Mouse (Mus musculus) layer of hippocampus, postnatal 14 days (tissue): ENCODE results near the gene Maneal. TPM values are rescaled to one million over a fixed set of nuclear protein-coding genes. Genes with fewer than 3 reads are reported as not detected.
A peak's percentile ranks its signal among the peaks of the same experiment; 100 is the strongest.

Experiments
- DNase-seq, 2 experiments: peaks; one replicate each; pipeline ENCODE4 v3.0.0; 2021 to 2022; ENCODE audit warnings: low spot score in 2 of 2, mixed read lengths in 1 of 2
- long read RNA-seq, 2 experiments: library from polyadenylated mRNA; stranded (forward); transcript quantifications; one replicate each; pipeline ENCODE4 v2.0.0; 2021
- total RNA-seq, 2 experiments: library from RNA; stranded (reverse); gene quantifications; 2 replicates each; pipeline ENCODE4 v1.2.3; 2021

Gene Maneal
- total RNA-seq, result 10 to 100 TPM; 44.3 to 46.1 TPM
- long read RNA-seq, experiment 1, transcript Maneal-201 (4 exons, 2,727 nt), result major isoform, 62 of 69 reads
- long read RNA-seq, experiment 1, partial matches to known transcripts, result 1 of 69 reads
- long read RNA-seq, experiment 1, other reads (novel, unspliced or antisense), result 6 of 69 reads
- long read RNA-seq, experiment 2, transcript Maneal-201 (4 exons, 2,727 nt), result major isoform, 52 of 59 reads
- long read RNA-seq, experiment 2, partial matches to known transcripts, result 4 of 59 reads
- long read RNA-seq, experiment 2, other reads (novel, unspliced or antisense), result 3 of 59 reads

DNA sequence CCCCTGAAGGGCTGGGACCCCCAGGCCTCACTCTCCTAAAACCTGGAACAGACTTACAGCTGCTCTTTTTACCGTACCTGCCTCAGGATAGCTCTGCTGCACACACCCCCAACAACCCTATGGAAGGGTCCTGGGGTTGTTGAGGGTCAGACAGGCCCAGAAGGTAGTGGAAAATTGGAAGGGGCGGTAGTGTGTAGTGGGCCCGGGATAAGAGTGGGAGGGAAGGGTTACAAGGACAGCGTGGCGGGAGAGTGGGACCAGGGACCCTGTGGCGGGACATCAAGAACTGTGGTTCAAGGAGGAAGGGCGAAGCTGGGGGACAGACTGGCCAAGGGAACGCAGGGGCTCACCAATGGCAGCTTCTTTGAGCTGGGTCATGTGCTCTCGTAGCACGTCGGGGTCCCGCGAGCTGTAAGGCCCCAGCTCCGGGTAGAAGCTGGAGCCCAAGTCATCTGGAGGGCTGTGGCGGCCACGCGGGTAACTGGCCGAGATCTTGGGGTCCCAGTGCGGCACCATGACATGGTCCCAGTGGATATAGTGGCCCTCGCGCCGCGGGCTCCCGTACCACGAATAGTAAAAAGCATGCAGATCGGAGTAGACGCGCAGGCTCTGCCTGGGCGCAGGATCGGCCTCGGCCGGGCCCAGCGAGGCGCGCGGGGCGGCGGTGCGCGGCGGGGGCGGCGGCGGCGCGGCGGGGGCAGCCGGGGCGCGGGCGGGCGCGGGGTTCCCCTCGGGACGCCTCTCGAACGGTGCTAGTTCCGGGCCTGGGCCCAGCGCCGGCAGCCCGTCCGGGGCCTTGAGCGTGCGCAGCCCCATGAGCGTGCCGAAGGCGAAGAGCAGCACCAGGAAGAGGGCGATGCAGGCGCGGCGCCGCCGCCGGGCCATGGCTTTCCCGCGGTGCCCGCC lies at the start of gene Maneal:
Maneal (minus strand) TSS at position 889 of the 906 bp plus-strand sequence.
- DNase-seq, result no peak

DNA sequence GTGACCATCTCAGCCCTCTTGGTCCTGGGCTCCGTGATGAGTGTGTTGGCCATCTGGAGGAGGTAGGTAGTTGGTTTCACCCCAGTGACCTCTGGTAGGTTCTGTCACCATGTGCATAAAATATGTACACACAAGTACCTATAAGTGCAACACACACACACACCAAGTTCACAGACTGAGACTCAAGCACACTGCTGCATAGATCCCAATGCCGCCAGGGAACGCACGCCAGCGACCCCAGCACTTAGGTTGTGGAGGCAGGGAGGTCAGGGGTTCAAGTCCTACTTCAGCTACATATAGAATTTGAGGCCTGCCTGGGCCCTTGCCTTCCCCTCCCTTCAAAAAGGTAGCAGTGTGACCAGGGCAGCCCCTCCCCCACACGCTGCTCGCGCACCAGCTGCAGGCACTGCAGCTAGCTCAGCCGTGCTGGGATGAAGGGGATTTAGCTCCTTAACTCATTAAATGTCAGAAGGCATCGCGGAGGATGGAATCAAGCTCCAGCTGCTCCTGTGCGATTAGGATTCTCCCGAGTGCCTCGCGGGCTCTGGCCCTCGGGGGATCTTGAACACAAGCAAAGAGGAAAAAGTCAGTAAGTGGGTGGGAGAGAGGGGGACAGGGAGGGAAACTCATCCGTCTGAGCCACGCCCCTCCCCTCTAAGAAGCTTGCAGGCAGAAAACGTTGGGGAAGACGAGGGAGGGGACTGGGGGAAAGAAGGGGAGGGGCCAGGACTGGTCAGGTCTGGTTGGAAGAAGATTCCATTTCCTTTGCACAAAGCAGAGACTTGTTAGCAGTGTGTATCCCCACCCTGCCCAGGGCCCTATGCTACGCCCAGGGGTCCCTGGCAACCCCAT lies 44.2 kb upstream of the Maneal start:
- DNase-seq, result no peak

DNA sequence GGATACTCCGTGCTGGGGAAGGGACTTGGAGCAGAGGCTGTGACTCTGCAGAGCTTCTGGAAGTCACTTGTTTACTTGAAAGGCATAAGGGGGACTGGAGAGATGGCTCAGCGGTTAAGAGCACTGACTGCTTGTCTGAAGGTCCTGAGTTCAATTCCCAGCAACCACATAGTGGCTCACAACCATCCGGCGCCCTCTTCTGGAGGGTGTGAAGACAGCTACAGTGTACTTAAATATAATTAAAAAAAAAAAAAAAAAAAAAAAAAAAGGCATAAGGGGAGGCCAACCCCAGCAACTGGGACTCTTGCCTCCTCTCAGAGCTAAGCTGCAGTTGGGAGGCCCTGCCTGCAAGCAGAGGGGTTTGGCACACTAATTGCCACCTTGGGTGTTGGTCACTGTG lies 43.4 kb upstream of the Maneal start:
- no peak for DNase-seq

DNA sequence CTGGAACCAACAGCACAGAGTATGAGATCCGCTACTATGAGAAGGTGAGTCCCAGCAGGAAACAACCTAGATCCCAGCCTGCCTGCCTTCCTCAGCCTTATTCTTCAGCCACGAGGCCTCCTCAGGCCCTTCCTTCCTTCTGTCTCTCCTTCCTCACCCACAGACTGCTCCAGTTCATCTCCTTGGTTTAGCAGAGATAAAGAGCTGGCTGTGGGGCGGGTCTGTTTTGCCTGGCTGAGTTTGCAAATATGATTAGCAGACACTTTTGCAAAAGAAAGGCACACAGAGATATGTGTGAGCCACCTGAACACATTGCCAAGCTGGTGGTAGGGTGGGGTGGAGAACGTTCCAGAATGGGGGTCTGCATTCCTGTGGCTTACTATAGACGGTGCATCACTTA lies 37.9 kb upstream of the Maneal start:
- DNase-seq, result no peak

DNA sequence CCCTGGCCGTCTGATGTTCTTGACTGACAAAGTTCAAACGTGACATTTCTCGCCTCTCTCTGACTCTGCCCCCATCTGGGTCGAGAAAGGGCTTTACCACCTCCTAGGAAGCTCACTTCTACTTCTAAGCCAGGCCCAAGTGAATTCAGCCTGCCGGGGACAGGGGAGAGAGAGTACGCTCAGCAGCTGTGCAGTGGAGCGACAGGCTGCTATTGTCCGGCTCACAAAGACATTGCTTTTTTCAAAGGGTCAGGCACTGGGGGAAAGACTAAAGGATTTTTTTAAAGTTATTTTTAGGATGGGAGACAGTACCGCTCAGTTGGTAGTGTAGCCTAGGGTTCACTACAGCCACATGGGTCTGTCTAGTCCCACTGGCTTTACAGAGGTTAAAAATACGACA lies 36.5 kb upstream of the Maneal start:
- no peak for DNase-seq

- DNase-seq, result no peak
Observed at GRCm38 (mm10) chr4:124894508-124895428, 32.8 kb upstream of the Maneal start.

DNA sequence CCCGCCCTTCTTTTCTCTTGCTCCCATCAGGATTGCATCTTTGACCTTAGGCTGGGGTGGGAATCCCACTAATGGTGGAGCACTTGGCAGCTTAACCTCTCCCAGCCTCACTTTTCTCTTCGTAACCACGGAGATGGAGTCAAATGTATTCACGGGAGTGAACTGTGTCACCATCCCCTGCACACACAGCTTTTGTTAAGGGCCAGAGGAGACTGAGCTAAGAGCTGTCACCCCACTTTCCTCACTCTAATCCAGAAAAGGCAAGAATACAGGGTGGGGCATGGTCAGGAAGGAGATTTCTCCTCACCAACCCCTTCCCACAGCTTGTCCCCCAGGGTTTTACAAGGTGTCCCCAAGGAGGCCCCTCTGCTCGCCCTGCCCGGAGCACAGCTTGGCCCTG lies 31.8 kb upstream of the Maneal start:
- DNase-seq, result no peak

- DNase-seq, result peak in 1 of 2 experiments; percentile 57
Observed at GRCm38 (mm10) chr4:124890831-124891230, 28.9 kb upstream of the Maneal start.

GRCm38 (mm10) chr4:124889935-124890334 lies 28.0 kb upstream of the Maneal start:
- DNase-seq, result no peak

- no peak for DNase-seq
Observed at GRCm38 (mm10) chr4:124888702-124889101, 26.7 kb upstream of the Maneal start.

DNA sequence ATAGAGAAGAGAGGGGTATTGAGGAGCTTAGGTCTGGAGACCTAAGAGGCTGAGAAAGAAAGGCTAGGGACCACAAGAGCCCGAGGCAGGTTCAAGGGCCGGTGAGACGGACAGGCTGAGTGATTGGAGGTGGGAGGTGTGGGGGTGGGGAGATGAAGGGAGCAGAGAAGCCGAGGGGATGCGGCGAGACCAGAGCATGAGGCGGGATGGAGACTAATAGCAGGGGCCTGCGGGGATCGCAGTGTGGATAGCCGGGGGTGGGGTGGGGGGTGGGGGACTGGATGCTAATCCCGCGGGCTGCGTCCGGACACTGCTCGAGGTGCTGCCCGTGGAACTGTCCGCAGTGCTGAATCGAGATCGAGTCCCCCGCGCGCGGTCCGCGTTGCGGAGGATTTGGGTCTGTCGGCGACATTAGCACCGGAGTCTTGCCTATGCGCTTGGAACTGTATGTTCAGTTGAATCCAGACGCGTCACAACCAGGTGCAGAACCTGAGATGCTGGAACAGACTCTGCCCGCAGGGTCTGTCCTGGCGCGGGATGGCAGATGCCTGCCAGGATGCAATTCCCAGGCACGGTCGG lies 20.3 kb upstream of the Maneal start:
- no peak for DNase-seq

- peak; percentile 81 to 84 for DNase-seq
Observed at GRCm38 (mm10) chr4:124881341-124881908, 19.5 kb upstream of the Maneal start.

DNA sequence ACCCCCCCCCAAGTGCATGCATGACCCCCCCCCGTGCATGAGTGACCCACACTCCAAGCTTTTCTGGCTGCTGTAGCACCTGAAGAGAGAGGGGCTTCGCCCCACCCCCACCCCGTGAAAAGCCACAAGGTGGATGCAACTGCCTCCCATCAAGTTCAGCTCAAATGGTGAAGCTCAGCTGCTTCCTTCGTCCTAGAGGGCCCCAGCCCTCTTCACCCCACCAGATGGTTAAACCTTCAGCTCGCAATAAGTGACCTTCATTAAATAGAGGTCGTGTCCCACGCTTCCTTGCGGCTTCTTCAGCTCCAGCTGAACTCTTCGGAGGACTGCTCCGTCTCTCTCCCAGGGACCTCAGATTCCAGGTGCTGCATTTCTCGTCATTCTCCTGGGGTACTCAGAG lies 18.6 kb upstream of the Maneal start, which contains the start of gene Epha10:
Epha10 (plus strand) TSS at position 301 of the 400 bp plus-strand sequence.
- DNase-seq, result no peak

GRCm38 (mm10) chr4:124872719-124873118 lies 10.7 kb upstream of the Maneal start:
- DNase-seq, result no peak

- no peak for DNase-seq
Observed at GRCm38 (mm10) chr4:124860446-124860845, 1.5 kb downstream of the Maneal start.

DNA sequence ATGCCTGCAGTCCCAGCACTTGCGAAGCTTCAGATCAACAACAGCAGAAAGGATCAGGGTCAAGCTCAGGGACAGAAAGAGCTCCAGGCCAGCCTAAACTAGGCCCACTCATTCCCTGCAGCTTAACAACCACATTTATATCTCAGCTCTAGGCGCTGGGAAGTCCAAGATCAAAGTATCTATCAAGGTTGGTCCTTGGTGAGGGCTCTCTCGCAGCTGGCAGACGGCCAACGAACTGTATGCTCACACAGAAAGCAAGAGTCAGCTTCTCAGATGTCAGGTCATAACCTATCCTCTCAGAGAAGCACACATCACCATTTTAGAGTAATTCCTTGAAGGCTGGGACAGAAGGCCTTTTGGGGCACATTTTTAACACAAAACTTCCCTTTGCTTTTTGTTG lies 3.6 kb downstream of the Maneal start:
- no peak for DNase-seq

DNA sequence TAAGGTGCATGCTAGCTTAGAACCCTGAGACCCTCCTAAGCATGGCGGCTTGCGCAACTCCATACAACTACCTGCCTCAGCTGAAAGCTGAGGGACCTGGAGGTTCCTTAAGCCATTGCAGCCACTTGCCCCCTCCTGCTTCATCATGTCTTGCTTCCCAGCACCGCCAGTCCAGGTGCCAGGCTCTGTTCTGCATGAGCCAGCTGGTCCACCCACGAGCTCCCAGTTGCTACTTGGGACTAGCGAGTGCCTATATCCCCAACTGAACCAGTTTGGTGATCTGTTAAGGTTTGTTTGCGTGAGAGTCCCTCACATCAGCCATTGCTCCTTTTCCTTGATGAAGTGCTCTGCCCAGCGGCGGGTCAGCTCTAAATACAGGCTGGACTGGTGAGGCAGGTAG lies 5.7 kb downstream of the Maneal start:
- no peak for DNase-seq

DNA sequence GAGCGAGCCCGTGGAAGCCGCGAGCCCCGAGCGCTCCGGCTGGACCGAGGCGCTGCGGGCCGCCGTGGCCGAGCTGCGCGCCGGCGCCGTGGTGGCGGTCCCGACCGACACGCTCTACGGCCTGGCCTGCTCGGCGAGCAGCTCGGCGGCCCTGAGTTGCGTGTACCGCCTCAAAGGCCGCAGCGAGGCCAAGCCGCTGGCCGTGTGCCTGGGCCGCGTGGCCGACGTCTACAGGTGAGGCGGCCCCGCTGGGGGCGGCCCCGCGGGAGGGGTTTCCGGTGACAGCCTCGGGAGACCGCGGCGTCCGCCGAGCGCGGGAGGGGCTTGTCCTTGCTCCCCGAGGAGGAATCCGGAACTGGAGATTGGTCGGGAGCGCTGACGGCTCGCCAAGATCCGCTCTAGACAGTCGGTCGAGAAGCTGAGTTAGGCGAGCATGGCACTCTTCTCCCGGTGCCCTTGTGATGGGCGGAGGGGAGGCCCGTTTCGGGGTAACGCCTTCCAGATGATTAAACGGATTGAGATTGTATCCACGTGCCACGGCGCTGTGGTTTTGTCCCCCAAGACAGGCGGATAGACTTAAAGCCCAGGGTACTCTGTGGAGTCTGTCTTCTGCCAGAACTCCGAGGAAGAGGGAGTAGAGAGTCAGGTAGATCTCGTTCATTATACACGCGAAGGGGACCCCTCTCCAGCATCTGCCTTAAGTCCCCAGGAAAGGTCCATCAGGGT lies 10.9 kb downstream of the Maneal start, which contains the start of gene 1110065P20Rik:
1110065P20Rik (minus strand) TSS at position 264 of the 726 bp plus-strand sequence.
- DNase-seq, result peak; percentile 55 to 67
